Mouse (Mus musculus): ENCODE data around the gene Grap.

DNA sequence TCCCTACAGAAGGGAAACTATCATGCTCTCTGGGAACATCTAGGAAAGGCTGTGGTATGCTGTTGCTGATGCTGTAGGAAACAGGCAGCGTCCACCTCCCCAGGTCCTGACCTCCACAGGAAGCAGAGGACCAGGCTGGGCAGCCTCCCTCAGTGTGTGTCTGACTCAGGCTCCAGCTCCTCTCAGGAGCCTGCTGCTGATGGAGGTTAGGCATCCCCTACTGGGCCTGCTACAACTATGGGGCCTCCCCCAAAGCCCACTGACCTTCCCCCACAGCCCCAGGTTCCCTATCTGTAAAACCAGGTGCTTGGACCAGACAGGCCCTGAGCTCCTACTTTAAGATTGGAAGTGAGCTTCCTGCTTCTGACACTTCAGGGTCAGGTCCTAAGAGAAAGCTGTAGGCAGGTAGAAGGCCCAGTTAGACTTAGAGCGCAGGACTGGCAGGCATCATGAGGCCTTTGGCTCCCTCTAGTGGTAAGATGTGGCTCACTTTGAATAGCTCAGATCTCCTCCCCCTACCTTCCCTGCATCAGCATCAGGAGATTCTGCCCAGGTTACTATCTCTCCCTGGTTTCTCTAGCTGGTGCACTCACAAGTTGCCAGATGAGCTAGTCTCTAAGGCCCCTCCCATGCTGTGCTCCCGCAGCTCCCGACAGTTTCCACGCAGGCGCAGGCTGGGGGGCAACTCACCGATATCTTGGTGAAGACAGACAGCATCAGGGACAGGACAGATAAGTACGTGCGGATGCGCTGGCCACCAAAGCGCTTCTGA is 61.5 kb downstream of the Grap start:
- TF ChIP-seq CTCF (IDR thresholded peaks at IDR 0.05; ENCODE audit: low read depth) (peak; percentile 94), EP300 (IDR thresholded peaks at IDR 0.05; ENCODE audit: low read depth) (no peak)
